Comparison of ENCODE assay signal across 14 mouse cellular contexts in genomic region chr7:43712917-43713316, GRCm38 (mm10). TPM values are rescaled to one million over a fixed set of nuclear protein-coding genes. Genes with fewer than 3 reads are reported as not detected.
DNase-seq lines count a peak whose midpoint lies in the region; ATAC-seq lines count a peak whose summit lies in the region.
"Had no signal": no experiment of that assay in that cellular context is flagged by ENCODE, and none has a peak within 500 bp of the region (broad histone marks: within the 10 kb centered on the region; RNA-seq: fewer than 3 reads in every experiment).

No protein-coding gene starts in this region.

- no peak overlapping the region for H3K9ac ChIP-seq in heart, embryonic 13.5 days
- peak overlapping the region; percentile 23; the same call in 1 of the 2 replicates for H3K9ac ChIP-seq in lung, embryonic 16.5 days (ENCODE audit: low read length)

- H3K4me2 ChIP-seq in heart, embryonic 13.5 days: peak overlapping the region; percentile 50
- peak overlapping the region; percentile 50; the same call in 1 of the 2 replicates for H3K4me2 ChIP-seq in lung, embryonic 16.5 days (ENCODE audit: low read depth, low read length)

- DNase-seq in heart, adult 9 months (ENCODE audit: low spot score in 2 of 2): no peak
- DNase-seq in testis, postnatal 10 days (ENCODE audit: low spot score): peak; percentile 41
- no peak for DNase-seq in testis, postnatal 14 days (ENCODE audit: low spot score)
- DNase-seq in gastrocnemius, adult 18-20 months (ENCODE audit: low spot score): no peak
- DNase-seq in right cerebral cortex, postnatal 25 days: no peak
- DNase-seq: cerebellum, adult 9-11 months; gastrocnemius, adult 2 months had no signal

- ATAC-seq in heart, embryonic 13.5 days (ENCODE audit: extremely low read depth, insufficient number of reproducible peaks, low FRiP score, low TSS enrichment): no peak
- no peak for ATAC-seq in lung, embryonic 16.5 days (ENCODE audit: low read depth)
- no peak for ATAC-seq in erythroid progenitor cell, adult 5-6 weeks (replicated peaks; ENCODE audit: low FRiP score, poor library complexity, severe bottlenecking)
- ATAC-seq: intestine, postnatal 0 days had no signal

- peaks cover 11% of the 10 kb centered on the region for H3K27me3 ChIP-seq in heart, embryonic 13.5 days (replicated peaks)
- H3K27me3 ChIP-seq in lung, embryonic 16.5 days (ENCODE audit: control insufficient read depth, insufficient read depth, low read depth, low read length): no peaks in the 10 kb centered on the region

- no peaks in the 10 kb centered on the region for H3K9me3 ChIP-seq in heart, embryonic 13.5 days
- no peaks in the 10 kb centered on the region for H3K9me3 ChIP-seq in lung, embryonic 16.5 days (ENCODE audit: control insufficient read depth, low read length)

- WGBS in heart, embryonic 13.5 days: 4% methylated on average over 9 of the region's 9 CpGs
- 5% methylated on average over 9 of the region's 9 CpGs for WGBS in lung, embryonic 16.5 days

- H3K4me1 ChIP-seq in heart, embryonic 13.5 days: peaks cover 12% of the 10 kb centered on the region
- H3K4me1 ChIP-seq in lung, embryonic 16.5 days (replicated peaks; ENCODE audit: control insufficient read depth, insufficient read depth, low read length): peaks cover 15% of the 10 kb centered on the region

- H3K27ac ChIP-seq in heart, embryonic 13.5 days (replicated peaks): no peak overlapping the region
- H3K27ac ChIP-seq in lung, embryonic 16.5 days (ENCODE audit: low read length): no peak overlapping the region
- H3K27ac ChIP-seq: gastrocnemius, adult 2 months had no signal

- 0 out of 2 replicates have a peak overlapping the region, but pooled peaks have one; percentile 12 for H3K4me3 ChIP-seq in heart, embryonic 13.5 days
- no peak overlapping the region; the same call in 1 of the 2 replicates for H3K4me3 ChIP-seq in lung, embryonic 16.5 days (ENCODE audit: low read length)
- H3K4me3 ChIP-seq: gastrocnemius, adult 2 months; myocyte had no signal

- no peaks in the 10 kb centered on the region for H3K36me3 ChIP-seq in heart, embryonic 13.5 days
- H3K36me3 ChIP-seq in lung, embryonic 16.5 days (ENCODE audit: control insufficient read depth, insufficient read depth, low read length): no peaks in the 10 kb centered on the region

RNA-seq across cellular contexts. Expression of gene Klk13, which starts 0.6 kb away (rescaled TPM):
- 0.20 TPM in 1 of 2 replicates, not detected in the other for polyA plus RNA-seq in heart, embryonic 13.5 days (2015; fragmentation: Nextera tagmentation; extraction: Ambion mirVana)
- polyA plus RNA-seq in lung, embryonic 16.5 days (2015; fragmentation: Nextera tagmentation; extraction: Ambion mirVana): 3.9 and 5.5 TPM in 2 replicates
- under 1 TPM in 1 of 2 experiments, not detected in 1; 0.33 TPM for total RNA-seq in gastrocnemius, adult 18-20 months (2021)
- total RNA-seq in erythroid progenitor cell, adult 5-6 weeks (2015; ENCODE audit: low replicate concordance): not detected in 2 replicates
- not detected in 2 replicates for total RNA-seq in erythroid progenitor cell, adult 5-6 weeks (2017; ENCODE audit: low replicate concordance)
- total RNA-seq: liver, adult 2 months had no signal
- polyA plus RNA-seq: liver, adult 2 months; myocyte had no signal

RNA-seq across cellular contexts. Expression of gene Klk14, which starts 22.7 kb away (rescaled TPM):
- not detected in 2 replicates for polyA plus RNA-seq in heart, embryonic 13.5 days (2015; fragmentation: Nextera tagmentation; extraction: Ambion mirVana)
- not detected in 2 replicates for polyA plus RNA-seq in lung, embryonic 16.5 days (2015; fragmentation: Nextera tagmentation; extraction: Ambion mirVana)
- total RNA-seq in gastrocnemius, adult 18-20 months (2021): not detected
- not detected in 2 replicates for total RNA-seq in erythroid progenitor cell, adult 5-6 weeks (2015; ENCODE audit: low replicate concordance)
- not detected in 2 replicates for total RNA-seq in erythroid progenitor cell, adult 5-6 weeks (2017; ENCODE audit: low replicate concordance)
- total RNA-seq: gastrocnemius, adult 2 months; liver, adult 2 months had no signal
- polyA plus RNA-seq: liver, adult 2 months; myocyte had no signal

RNA-seq across cellular contexts. Expression of gene Ctu1, which starts 41.1 kb away (rescaled TPM):
- 6.3 and 6.8 TPM in 2 replicates for polyA plus RNA-seq in heart, embryonic 13.5 days (2015; fragmentation: Nextera tagmentation; extraction: Ambion mirVana)
- polyA plus RNA-seq in lung, embryonic 16.5 days (2015; fragmentation: Nextera tagmentation; extraction: Ambion mirVana): 13.0 and 13.1 TPM in 2 replicates
- total RNA-seq in gastrocnemius, adult 18-20 months (2021): 1 to 10 TPM; 1.7 to 2.0 TPM
- 2.1 and 3.2 TPM in 2 replicates for total RNA-seq in erythroid progenitor cell, adult 5-6 weeks (2015; ENCODE audit: low replicate concordance)
- 0.51 TPM in 1 of 2 replicates, not detected in the other for total RNA-seq in erythroid progenitor cell, adult 5-6 weeks (2017; ENCODE audit: low replicate concordance)

RNA-seq across cellular contexts. Expression of gene Siglece, which starts 53.0 kb away (rescaled TPM):
- 0.41 and 0.52 TPM in 2 replicates for polyA plus RNA-seq in heart, embryonic 13.5 days (2015; fragmentation: Nextera tagmentation; extraction: Ambion mirVana)
- 1.2 and 2.2 TPM in 2 replicates for polyA plus RNA-seq in lung, embryonic 16.5 days (2015; fragmentation: Nextera tagmentation; extraction: Ambion mirVana)
- under 1 TPM; 0.16 to 0.40 TPM for total RNA-seq in gastrocnemius, adult 18-20 months (2021)
- total RNA-seq in erythroid progenitor cell, adult 5-6 weeks (2015; ENCODE audit: low replicate concordance): 5.8 and 7.1 TPM in 2 replicates
- total RNA-seq in erythroid progenitor cell, adult 5-6 weeks (2017; ENCODE audit: low replicate concordance): 3.9 and 8.8 TPM in 2 replicates
- polyA plus RNA-seq: myocyte had no signal

RNA-seq across cellular contexts. Expression of gene Klk12, which starts 55.8 kb away (rescaled TPM):
- polyA plus RNA-seq in heart, embryonic 13.5 days (2015; fragmentation: Nextera tagmentation; extraction: Ambion mirVana): not detected in 2 replicates
- not detected in 2 replicates for polyA plus RNA-seq in lung, embryonic 16.5 days (2015; fragmentation: Nextera tagmentation; extraction: Ambion mirVana)
- not detected for total RNA-seq in gastrocnemius, adult 18-20 months (2021)
- total RNA-seq in erythroid progenitor cell, adult 5-6 weeks (2015; ENCODE audit: low replicate concordance): not detected in 2 replicates
- not detected in 2 replicates for total RNA-seq in erythroid progenitor cell, adult 5-6 weeks (2017; ENCODE audit: low replicate concordance)
- total RNA-seq: gastrocnemius, adult 2 months; liver, adult 2 months had no signal
- polyA plus RNA-seq: intestine, postnatal 0 days; liver, adult 2 months; thymus, postnatal 0 days had no signal
